In genomic region chr6:99159452-99160347, GRCm38 (mm10) we compare ENCODE assay signal across 10 mouse cellular contexts.
DNase-seq lines count a peak whose midpoint lies in the region; ATAC-seq and TF ChIP-seq lines count a peak whose summit lies in the region.
"Had no signal": no experiment of that assay in that cellular context is flagged by ENCODE, and none has a peak within 500 bp of the region (broad histone marks: within the 10 kb centered on the region; RNA-seq: fewer than 3 reads in every experiment).

No protein-coding gene starts in this region.

- H3K27me3 ChIP-seq in C2C12 (ENCODE audit: control insufficient read depth, insufficient read depth, insufficient read length), result no peaks in the 10 kb centered on the region
- H3K27me3 ChIP-seq in embryonic facial prominence, embryonic 10.5 days (replicated peaks; ENCODE audit: low read depth, poor library complexity, severe bottlenecking), result no peaks in the 10 kb centered on the region
- H3K27me3 ChIP-seq in limb, embryonic 14.5 days (ENCODE audit: control insufficient read depth, insufficient read depth, low read length), result no peaks in the 10 kb centered on the region
- H3K27me3 ChIP-seq in forebrain, embryonic 13.5 days, result no peaks in the 10 kb centered on the region

- H3K9ac ChIP-seq in limb, embryonic 14.5 days (ENCODE audit: low read depth, low read length, severe bottlenecking), result peak overlapping the region; percentile 2; the same call in 1 of the 2 replicates
- H3K9ac ChIP-seq in forebrain, embryonic 13.5 days, result no peak overlapping the region

- H3K4me1 ChIP-seq in embryonic facial prominence, embryonic 10.5 days, result peaks cover 34% of the 10 kb centered on the region
- peaks cover 9% of the 10 kb centered on the region for H3K4me1 ChIP-seq in limb, embryonic 14.5 days (ENCODE audit: control insufficient read depth, insufficient read depth, low read length)
- 0 out of 2 replicates have a peak, but pooled peaks cover 3% of the 10 kb centered on the region for H3K4me1 ChIP-seq in forebrain, embryonic 13.5 days

- intact Hi-C loops in heart, postnatal 10 days (cut with DNase I), result no loop called here

- H3K9me3 ChIP-seq in embryonic facial prominence, embryonic 10.5 days, result no peaks in the 10 kb centered on the region
- no peaks in the 10 kb centered on the region for H3K9me3 ChIP-seq in limb, embryonic 14.5 days (ENCODE audit: control insufficient read depth, low read length)
- no peaks in the 10 kb centered on the region for H3K9me3 ChIP-seq in forebrain, embryonic 13.5 days (replicated peaks)

- ATAC-seq in limb, embryonic 14.5 days (ENCODE audit: low FRiP score, low read depth), result peak; percentile 70
- no peak for ATAC-seq in forebrain, embryonic 13.5 days

- peak overlapping the region; percentile 55 for H3ac ChIP-seq in C2C12 (ENCODE audit: control insufficient read depth, insufficient read length, low read depth)

- H3K36me3 ChIP-seq in C2C12 (ENCODE audit: control insufficient read depth, insufficient read depth), result no peaks in the 10 kb centered on the region
- no peaks in the 10 kb centered on the region for H3K36me3 ChIP-seq in embryonic facial prominence, embryonic 10.5 days (replicated peaks)
- no peaks in the 10 kb centered on the region for H3K36me3 ChIP-seq in limb, embryonic 14.5 days (ENCODE audit: control insufficient read depth, insufficient read depth, low read length)
- H3K36me3 ChIP-seq in forebrain, embryonic 13.5 days (ENCODE audit: poor library complexity, severe bottlenecking), result no peaks in the 10 kb centered on the region

- no peak overlapping the region for H3K4me3 ChIP-seq in C2C12 (ENCODE audit: insufficient read depth, poor library complexity, severe bottlenecking)
- peak overlapping the region; percentile 29; the same call in 1 of the 2 replicates for H3K4me3 ChIP-seq in embryonic facial prominence, embryonic 10.5 days
- H3K4me3 ChIP-seq in limb, embryonic 14.5 days (replicated peaks; ENCODE audit: low read length), result no peak overlapping the region
- no peak overlapping the region for H3K4me3 ChIP-seq in forebrain, embryonic 13.5 days

- peak; percentile 59 for DNase-seq in heart, adult 11 months
- no peak for DNase-seq in heart, postnatal 10 days
- peak; percentile 60 for DNase-seq in embryonic facial prominence, embryonic 10.5 days (ENCODE audit: low spot score)
- peak; percentile 55 for DNase-seq in limb, embryonic 14.5 days (ENCODE audit: low spot score)
- no peak for DNase-seq in urinary bladder, postnatal 25 days (ENCODE audit: low spot score)
- DNase-seq in testis, postnatal 10 days (ENCODE audit: low spot score), result no peak
- DNase-seq: kidney, postnatal 25 days; right cerebral cortex, postnatal 25 days had no signal

- peak overlapping the region; percentile 84 for H3K27ac ChIP-seq in embryonic facial prominence, embryonic 10.5 days (replicated peaks)
- peak overlapping the region; percentile 49 for H3K27ac ChIP-seq in limb, embryonic 14.5 days (replicated peaks; ENCODE audit: low read depth, low read length)
- H3K27ac ChIP-seq in forebrain, embryonic 13.5 days, result no peak overlapping the region

- no peaks in the 10 kb centered on the region for H3K79me2 ChIP-seq in C2C12 (ENCODE audit: control insufficient read depth, insufficient read depth)

- TF ChIP-seq POLR2A in limb, embryonic 14.5 days (IDR thresholded peaks at IDR 0.05; ENCODE audit: borderline replicate concordance, extremely low read depth, insufficient read depth, insufficient read length), result no peak

- peak overlapping the region; percentile 40 for H3K4me2 ChIP-seq in limb, embryonic 14.5 days (replicated peaks; ENCODE audit: low read depth, low read length, severe bottlenecking)
- no peak overlapping the region for H3K4me2 ChIP-seq in forebrain, embryonic 13.5 days

- 31% methylated on average over 23 of the region's 23 CpGs for WGBS in embryonic facial prominence, embryonic 10.5 days
- 18% methylated on average over 23 of the region's 23 CpGs for WGBS in limb, embryonic 14.5 days
- WGBS in forebrain, embryonic 13.5 days, result 78% methylated on average over 23 of the region's 23 CpGs

- no peak for TF ChIP-seq CTCF in C2C12 (IDR thresholded peaks at IDR 0.05; ENCODE audit: control insufficient read depth, insufficient read depth, insufficient read length)

- H3K79me3 ChIP-seq in C2C12 (ENCODE audit: low read depth), result no peaks in the 10 kb centered on the region

TF ChIP-seq in C2C12, 6 proteins besides CTCF, POLR2A, EP300 and RAD21:
- TF ChIP-seq MYOD1 (IDR thresholded peaks at IDR 0.05; ENCODE audit: control insufficient read depth, insufficient read length, low read depth), result peak; percentile 19
- no peak for TF ChIP-seq USF1 (IDR thresholded peaks at IDR 0.05; ENCODE audit: low read depth)

Comparison
In these comparisons a context has a peak if more than half of its experiments do, and no peak if none do; other contexts are left out.
1. DNase-seq: peak in heart, adult 11 months (single experiment), embryonic facial prominence, embryonic 10.5 days (single experiment) and limb, embryonic 14.5 days (single experiment); none in heart, postnatal 10 days (0 of 2), urinary bladder, postnatal 25 days (single experiment) and testis, postnatal 10 days (single experiment).